Mouse (Mus musculus) heart, adult 2 months (tissue): ENCODE data around the gene Gm19684. TPM values are rescaled to one million over a fixed set of nuclear protein-coding genes. Genes with fewer than 3 reads are reported as not detected.
"Not testable (repeated sequence)": the region's sequence is repeated elsewhere in the genome, so short reads cannot be mapped to it uniquely, and the experiment has no call there.

Experiments used
- DNase-seq, 2 experiments: peaks; one replicate each; pipeline ENCODE4 v3.0.0; 2021
- H3K27ac ChIP-seq: fragments of 200-600 bp; 2 replicates; pipeline ENCODE4 v1.8.1; 2022
- H3K27me3 ChIP-seq: fragments of 200-500 bp; 2 replicates; pipeline ENCODE4 v1.6.1; 2012; ENCODE audit warnings: mild to moderate bottlenecking, low read length, inconsistent platforms, mixed read lengths; ENCODE audit not compliant: control insufficient read depth, insufficient read depth
- H3K36me3 ChIP-seq: fragments of 200-500 bp; 2 replicates; pipeline ENCODE4 v1.6.1; 2012; ENCODE audit warnings: low read length, inconsistent platforms; ENCODE audit not compliant: control insufficient read depth, insufficient read depth
- H3K4me1 ChIP-seq: fragments of 200-500 bp; 2 replicates; pipeline ENCODE4 v1.6.1; 2011; ENCODE audit warnings: low read length; ENCODE audit not compliant: control insufficient read depth, insufficient read depth
- H3K4me3 ChIP-seq: fragments of 200-600 bp; 2 replicates; pipeline ENCODE4 v1.8.1; 2022
- H3K79me2 ChIP-seq: fragments of 200-500 bp; replicated peaks from 2 replicates; pipeline ENCODE4 v1.6.1; 2012; ENCODE audit warnings: mild to moderate bottlenecking, inconsistent platforms, low read length, moderate library complexity, mixed read lengths; ENCODE audit not compliant: control insufficient read depth, insufficient read depth
- H3K9ac ChIP-seq: fragments of 200-500 bp; 2 replicates; pipeline ENCODE4 v1.6.1; 2012; ENCODE audit warnings: low read depth, mild to moderate bottlenecking, control low read depth, inconsistent platforms, low read length, mixed read lengths
- CTCF ChIP-seq: fragments of 200-600 bp; IDR thresholded peaks from 2 replicates; pipeline ENCODE4 v1.8.1; 2022; ENCODE audit warnings: antibody characterized with exemption, mild to moderate bottlenecking, moderate library complexity
- EP300 ChIP-seq: fragments of 200-500 bp; IDR thresholded peaks from 2 replicates; pipeline ENCODE4 v1.6.1; 2011; ENCODE audit warnings: low read depth, low read length, control low read depth; ENCODE audit not compliant: insufficient read depth
- POLR2A ChIP-seq: fragments of 200-500 bp; IDR thresholded peaks from 2 replicates; pipeline ENCODE4 v1.6.1; 2011; ENCODE audit warnings: mild to moderate bottlenecking, low read depth, low read length, control low read depth; ENCODE audit not compliant: insufficient read depth
- WGBS: fragments of 180-500 bp; shearing (Covaris S2); methylation state at CpG from one replicate; pipeline ENCODE4 v1.1.7; 2018; 5-methylcytosine and 5-hydroxymethylcytosine counted together
- intact Hi-C: fragments of 180-260 bp; cut with DNase I; formaldehyde crosslinking; loops from one replicate; pipeline ENCODE4 v1.15.1; 2025
- polyA plus RNA-seq: library from polyadenylated mRNA; depleted of rRNA; stranded (reverse); fragments of >200 nt; gene quantifications from 2 replicates; pipeline ENCODE4 v1.2.3, GENCODE M21; 2012
- total RNA-seq, 2 experiments: library from RNA; stranded (reverse); gene quantifications; 2 replicates each; pipeline ENCODE4 v1.2.3; 2021

The Gm19684 gene
- total and polyA plus RNA-seq, 3 experiments = 0.16 to 0.23 TPM; not detected in 1

- Histone ChIP-seq H3K27me3 (peaks cover 12% of the 10 kb centered on the region), H3K4me3 (peak overlapping the region; percentile 49), H3K4me1 (no peaks in the 10 kb centered on the region), H3K9ac (peak overlapping the region; percentile 66), H3K79me2 (no peaks in the 10 kb centered on the region), H3K36me3 (no peaks in the 10 kb centered on the region), H3K27ac (no peak overlapping the region)
- intact Hi-C loops = loop anchor here (10.0 kb wide), 1 partner anchor 50 kb away; the partner anchor contains the start of gene H2-T3
- TF ChIP-seq POLR2A (no peak), EP300 (no peak), CTCF (no peak)
- peak in 1 of 2 experiments; percentile 35 for DNase-seq
- 2% methylated on average over 78 of the region's 78 CpGs for WGBS
Measured at GRCm38 (mm10) chr17:36145111-36145860, 23.8 kb downstream of the Gm19684 start.

GRCm38 (mm10) chr17:36145861-36146156, 24.3 kb downstream of the Gm19684 start:
- not testable (repeated sequence) for H3K36me3 ChIP-seq, H3K79me2 ChIP-seq, DNase-seq, H3K4me1 ChIP-seq, H3K27ac ChIP-seq
- intact Hi-C loops = loop anchor here (10.0 kb wide), 1 partner anchor 49 kb away; the partner anchor contains the start of gene H2-T3
- 7% methylated on average over 13 of the region's 13 CpGs for WGBS
- Histone ChIP-seq H3K9ac (peak overlapping the region; percentile 66), H3K4me3 (peak overlapping the region; percentile 49), H3K27me3 (peaks cover 12% of the 10 kb centered on the region)

DNA sequence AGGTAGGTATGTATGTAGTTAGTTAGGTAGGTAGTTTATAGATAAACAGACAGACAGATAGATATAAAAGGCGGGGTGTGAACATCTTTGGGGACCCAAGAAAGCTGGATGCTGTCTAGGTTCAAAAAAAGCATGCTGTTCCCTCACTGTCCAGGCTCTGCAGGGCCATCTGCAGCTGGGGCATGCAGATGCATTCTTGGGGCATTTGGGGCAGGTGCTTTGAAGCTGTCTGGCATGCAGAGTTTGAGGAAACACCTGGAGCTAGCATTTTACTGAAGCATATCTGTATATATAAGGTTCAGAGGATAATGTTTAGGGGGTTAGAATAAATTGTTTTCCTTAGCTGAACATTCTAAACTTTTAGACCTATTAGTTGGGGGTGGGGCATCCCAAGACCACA, 25.5 kb downstream of the Gm19684 start:
- not testable (repeated sequence) for H3K36me3 ChIP-seq, H3K27ac ChIP-seq, DNase-seq, H3K79me2 ChIP-seq, H3K4me3 ChIP-seq, H3K4me1 ChIP-seq, H3K9ac ChIP-seq
- intact Hi-C loops = loop anchor here (10.0 kb wide), 1 partner anchor 48 kb away; the partner anchor contains the start of gene H2-T3
- 81% methylated on average over 1 of the region's 1 CpGs for WGBS
- peaks cover 12% of the 10 kb centered on the region for H3K27me3 ChIP-seq

- H3K9ac ChIP-seq, H3K79me2 ChIP-seq, DNase-seq, H3K4me3 ChIP-seq, H3K27ac ChIP-seq, H3K36me3 ChIP-seq, H3K4me1 ChIP-seq: not testable (repeated sequence)
- 90% methylated on average over 5 of the region's 5 CpGs for WGBS
- intact Hi-C loops = loop anchor here (10.0 kb wide), 1 partner anchor 46 kb away; the partner anchor contains the start of gene H2-T3
- H3K27me3 ChIP-seq = peaks cover 12% of the 10 kb centered on the region
Measured at GRCm38 (mm10) chr17:36148468-36148867, 27.0 kb downstream of the Gm19684 start.

- intact Hi-C loops, H3K79me2 ChIP-seq, H3K36me3 ChIP-seq, DNase-seq, H3K27me3 ChIP-seq, H3K27ac ChIP-seq, H3K9ac ChIP-seq, H3K4me3 ChIP-seq, H3K4me1 ChIP-seq: not testable (repeated sequence)
- WGBS = 55% methylated on average over 4 of the region's 4 CpGs
Measured at GRCm38 (mm10) chr17:36151200-36151599, 29.7 kb downstream of the Gm19684 start.

DNA sequence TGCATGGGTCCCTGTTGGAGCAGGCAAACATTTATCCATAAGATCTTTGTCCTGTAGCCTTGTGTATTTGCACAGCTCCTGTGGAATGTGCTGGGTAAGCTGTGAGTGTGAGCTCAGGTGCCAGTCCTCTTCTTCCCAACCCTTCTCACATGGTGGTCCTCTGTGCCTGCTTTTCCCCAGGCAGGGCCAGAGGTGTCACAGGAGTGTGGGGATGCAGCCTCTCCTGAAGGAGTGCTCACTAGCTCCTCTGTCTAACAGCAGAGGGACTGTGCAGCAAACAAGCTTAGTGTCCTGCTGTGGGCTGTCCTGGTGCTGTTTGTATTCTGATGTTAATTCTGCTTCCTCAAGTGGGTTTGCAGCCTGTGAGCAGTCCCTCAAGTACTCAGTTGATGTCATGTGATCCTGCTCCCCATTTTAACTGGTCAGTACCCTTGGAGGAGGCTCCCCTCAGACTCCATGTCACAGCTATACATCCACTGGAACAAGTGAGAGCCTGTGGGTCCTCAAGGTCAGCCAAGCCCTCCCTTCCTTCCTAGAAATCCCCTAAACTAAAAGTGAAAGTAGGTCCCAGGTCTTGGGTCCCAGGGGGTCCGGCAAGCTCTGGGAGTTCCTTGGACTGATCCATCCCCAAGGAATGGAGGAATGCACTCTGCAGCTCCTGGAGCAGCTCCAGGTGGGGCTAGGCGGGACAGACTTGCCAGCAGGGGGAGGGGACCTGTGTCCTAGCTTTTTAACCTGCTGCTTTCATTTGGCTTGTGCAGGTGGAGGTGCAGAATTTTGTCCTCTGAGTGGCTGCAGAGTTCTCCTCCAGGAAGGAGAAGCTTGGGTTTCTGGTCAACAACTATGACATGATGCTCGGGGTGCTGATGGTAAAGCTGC, 33.0 kb downstream of the Gm19684 start:
- Histone ChIP-seq H3K4me3 (no peak overlapping the region), H3K9ac (no peak overlapping the region), H3K27me3 (peaks cover 7% of the 10 kb centered on the region), H3K27ac (no peak overlapping the region), H3K36me3 (no peaks in the 10 kb centered on the region), H3K4me1 (no peaks in the 10 kb centered on the region; the same call in 1 of the 2 replicates), H3K79me2 (no peaks in the 10 kb centered on the region)
- no peak for TF ChIP-seq EP300
- TF ChIP-seq CTCF = no peak
- TF ChIP-seq POLR2A = no peak
- no peak for DNase-seq
- intact Hi-C loops = no loop called here
- 15% methylated on average over 3 of the region's 3 CpGs for WGBS

DNA sequence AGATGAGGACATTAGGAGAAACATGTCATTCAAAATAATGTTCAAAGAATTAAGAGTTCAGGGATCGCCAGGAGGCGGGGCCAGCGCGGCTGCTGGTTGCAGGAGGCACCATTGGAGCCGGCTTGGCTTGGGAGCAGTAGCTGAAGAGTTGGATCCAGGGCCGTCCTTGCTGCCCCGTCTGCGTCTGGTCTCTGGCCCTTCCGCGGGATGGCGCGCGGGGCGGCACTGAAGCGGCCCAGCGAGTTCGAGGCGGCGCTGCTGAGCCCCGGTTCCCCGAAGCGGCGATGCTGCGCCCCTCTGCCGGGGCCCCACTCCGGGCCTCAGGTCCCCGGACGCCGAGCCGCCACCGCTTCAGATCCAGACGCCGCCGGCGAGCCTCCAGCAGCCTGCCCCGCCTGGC, 36.3 kb downstream of the Gm19684 start:
- DNase-seq, H3K4me3 ChIP-seq, H3K4me1 ChIP-seq, intact Hi-C loops, H3K27ac ChIP-seq, H3K79me2 ChIP-seq, H3K36me3 ChIP-seq, H3K9ac ChIP-seq: not testable (repeated sequence)
- WGBS = under 1% methylated on average over 36 of the region's 36 CpGs
- peaks cover 17% of the 10 kb centered on the region for H3K27me3 ChIP-seq

- not testable (repeated sequence) for H3K4me3 ChIP-seq, H3K9ac ChIP-seq, H3K27ac ChIP-seq
Measured at GRCm38 (mm10) chr17:36158264-36158663, 36.8 kb downstream of the Gm19684 start.

More at GRCm38 (mm10) chr17:36158264-36158663, 36.8 kb downstream of the Gm19684 start:
- H3K36me3 ChIP-seq, DNase-seq, intact Hi-C loops, H3K4me1 ChIP-seq, H3K79me2 ChIP-seq: not testable (repeated sequence)
- H3K27me3 ChIP-seq = peaks cover 17% of the 10 kb centered on the region
- 19% methylated on average over 11 of the region's 11 CpGs for WGBS
